Mouse (Mus musculus): ENCODE measurements at regions not wholly inside any gene's neighbourhood (a gene's known extent, or its start where the extent isn't known, plus 50 kb on each side); places are given as distances from the start of the nearest gene placed in this dataset.

DNA sequence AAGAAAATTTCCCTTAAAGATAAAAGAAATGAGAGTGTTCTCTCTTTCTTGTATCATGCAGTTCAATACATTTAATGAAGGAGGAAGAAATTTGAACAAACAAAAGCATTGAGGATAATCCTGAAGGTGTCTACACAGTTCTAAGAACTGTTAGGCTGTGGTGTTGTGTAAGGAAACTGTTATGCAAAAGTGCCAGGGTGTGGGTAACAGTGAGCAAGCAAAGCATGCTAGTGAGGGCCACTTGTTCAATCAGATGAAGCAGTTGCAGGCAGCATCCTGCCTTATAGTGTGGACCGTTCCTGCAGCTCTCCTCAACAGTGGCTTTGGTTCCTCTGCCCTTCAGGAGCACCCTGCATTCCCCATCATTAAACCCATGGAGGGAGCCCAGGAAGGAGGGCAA is 177.1 kb upstream of the Marcks start:
- DNase-seq: no peak

DNA sequence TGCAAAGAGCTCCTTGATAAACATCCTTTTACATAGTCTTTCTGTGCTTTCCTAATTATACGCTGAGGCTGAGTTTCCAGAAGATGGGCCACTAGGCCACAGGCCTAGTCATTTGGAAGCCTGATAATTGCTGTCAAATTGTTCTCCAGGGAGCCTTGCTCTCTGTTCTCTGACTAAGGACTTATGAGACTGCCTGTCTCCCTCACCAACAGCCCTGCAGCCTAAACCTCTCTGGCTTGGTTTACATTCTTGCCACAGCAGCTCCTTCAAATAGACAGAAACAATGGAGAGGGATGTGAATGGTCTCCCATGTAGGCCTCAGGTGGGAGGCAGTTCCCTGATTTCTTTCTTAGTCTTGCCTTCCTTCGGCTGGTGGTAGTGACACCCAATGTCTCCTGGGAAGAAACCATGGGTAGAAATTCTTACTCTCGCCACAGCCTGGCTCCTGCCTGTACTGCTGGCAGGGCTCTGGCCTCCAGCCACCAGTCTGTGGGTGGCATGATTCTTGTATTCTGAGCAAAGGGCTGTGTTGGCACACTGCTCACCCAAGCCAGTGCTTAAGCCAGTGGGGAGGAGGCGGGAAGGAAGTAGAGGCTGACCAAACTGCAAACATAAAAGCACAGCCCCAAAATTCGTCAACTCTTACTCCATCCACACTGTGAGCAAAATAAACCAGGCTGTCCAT is 176.2 kb upstream of the Marcks start:
- DNase-seq: peak; percentile 79

DNA sequence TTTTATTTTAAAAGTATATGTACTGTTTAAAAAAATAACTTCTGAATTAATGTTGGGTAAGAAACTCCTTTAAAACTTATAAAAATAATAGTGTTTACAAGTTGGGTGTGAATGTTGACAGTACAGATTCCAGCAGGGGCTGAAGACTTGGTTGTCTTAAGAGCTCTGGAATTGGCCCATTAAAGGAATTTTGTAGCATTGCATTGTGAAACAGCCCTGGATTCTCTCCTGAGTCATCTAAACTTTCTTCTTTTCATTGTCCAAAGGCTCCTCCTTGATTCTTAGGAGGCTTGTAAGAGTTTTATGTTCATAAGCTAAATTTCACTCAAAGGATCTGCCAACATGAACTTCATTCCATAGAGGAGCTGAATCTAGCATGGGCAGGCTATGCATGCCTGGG is 174.7 kb upstream of the Marcks start:
- no peak for DNase-seq

DNA sequence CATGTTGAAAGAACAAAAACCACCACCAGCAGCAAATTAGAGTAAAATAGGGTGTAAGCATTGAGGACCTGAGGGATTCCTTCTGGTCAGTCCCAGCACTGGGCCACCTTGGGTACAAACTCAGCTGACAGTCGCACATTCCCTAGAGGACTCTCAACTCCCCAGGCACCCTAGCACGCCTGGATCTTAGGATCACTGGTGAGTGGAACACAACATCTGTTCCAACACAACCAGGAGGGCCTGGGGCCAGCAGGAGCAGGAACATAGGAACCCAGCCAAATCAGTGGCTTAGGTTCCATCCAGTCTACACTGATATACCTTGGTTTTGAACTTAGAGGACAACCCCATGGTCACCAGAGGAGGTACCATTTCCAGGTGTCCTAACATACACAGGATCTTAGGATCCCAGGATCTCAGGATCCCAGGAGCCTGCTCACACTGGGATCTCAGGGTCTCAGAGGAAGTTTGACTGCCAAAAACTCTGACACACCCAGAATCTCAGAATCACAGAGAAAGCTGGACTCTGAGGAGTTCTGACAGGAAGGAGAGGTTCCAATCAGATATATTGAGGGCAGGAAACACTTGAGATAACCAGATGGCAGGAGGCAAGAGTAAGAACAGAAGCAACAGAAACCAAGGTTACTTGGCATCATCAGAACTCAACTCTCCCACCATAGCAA is 171.7 kb upstream of the Marcks start:
- no peak for DNase-seq

DNA sequence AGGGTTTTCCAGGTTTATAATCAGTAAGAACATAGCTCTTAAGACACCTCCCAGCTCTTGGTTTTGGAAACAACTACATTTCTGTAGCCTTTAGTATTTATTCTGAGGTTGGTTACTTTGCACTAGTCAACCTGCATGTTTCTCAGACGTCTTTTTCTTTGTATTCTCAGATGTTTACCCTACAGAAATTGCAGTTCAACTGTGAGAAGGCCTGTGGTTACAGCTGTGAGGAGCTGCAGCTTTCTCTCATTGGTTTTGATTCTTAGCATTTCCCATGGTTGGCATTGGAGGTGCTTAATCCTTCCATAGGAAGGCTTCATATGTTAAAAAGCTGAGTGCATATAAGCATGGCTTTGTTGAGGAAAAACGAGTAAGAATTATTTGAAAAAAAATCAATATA is 165.9 kb upstream of the Marcks start:
- no peak for DNase-seq

DNA sequence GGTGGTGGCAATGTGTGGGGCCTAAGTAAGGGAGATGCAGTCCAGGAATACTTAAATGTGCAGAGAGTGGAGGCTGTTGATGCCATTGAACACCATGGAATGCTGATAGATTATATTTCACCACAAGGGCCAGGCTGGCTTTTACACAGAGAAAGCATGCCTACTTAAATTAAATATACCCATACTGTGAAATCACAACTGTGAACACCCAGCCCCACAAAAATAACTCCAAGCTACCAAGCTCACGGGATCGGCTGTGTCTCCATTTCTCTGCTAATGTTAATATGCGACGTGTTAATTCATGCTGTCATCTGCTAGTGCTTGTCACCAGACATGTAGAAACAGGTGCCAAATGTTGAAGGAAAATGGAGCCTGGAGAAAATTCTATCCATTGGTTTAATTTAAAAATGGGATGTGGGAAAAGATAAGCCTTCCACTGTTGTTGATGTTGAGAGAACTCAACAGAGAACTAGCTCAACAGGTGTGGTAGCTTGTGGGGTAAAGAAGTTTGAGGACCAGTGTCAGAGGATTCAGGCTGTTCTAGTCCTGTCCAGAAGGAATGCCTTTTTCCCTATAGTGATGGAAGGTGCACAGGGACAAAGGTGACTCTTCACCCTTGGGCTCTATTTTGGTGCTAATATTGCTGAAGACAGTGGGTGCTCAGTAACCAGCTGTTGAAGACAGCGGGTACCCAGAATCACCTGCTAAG is 161.6 kb upstream of the Marcks start:
- no peak for DNase-seq

DNA sequence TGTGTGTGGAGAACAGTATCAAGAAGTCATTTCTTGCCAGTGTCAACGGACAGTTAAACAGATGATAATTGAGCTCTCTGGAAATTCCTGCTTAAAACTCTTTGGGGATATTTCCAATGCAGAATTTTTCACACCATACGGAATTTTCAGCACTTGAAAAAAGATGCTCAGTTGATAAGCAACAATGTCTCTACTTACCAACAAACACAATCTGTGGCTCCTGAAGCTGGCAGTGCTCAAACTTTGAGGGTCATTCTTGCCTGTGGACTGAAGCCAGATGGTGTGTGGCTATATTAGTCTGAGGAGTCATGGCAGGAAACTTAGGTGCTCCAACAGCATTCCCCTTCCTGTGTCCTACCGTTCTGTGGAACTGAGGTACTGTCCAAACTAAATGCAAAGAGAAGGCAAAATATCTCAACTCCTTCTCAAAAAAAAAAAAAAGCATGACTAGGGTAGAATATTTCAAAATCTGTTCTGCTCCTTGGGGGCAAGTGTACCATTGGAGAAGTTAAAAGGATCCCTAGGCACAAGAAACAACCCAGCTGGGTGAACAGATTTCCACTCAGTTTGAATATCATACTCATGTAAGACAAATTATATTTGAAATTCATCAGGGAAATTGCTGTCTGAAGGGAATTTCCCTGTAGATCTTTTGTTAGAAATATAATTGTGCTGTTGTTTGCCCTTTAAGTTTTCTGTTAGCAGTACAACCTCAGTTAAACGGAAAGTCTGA is 160.1 kb upstream of the Marcks start:
- peak; percentile 13 for DNase-seq

DNA sequence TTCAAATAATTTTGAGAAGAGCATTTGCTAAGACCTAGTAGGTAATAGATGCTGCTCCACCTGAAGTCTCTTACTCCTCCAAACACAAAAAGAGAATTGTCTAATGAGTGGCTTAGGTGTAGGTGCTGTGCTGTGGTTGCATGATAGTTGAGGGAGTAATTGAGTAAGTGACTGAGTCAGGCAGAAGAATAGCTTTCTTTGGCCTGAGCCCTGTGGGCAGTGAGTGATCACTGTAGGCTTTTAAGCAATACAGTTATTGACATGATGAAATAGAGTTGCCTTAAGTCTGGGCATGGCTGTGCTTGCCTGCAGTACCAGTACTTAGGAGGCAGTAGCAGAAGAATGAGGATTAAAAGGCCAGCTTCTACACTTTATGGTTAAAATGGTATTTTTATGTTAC is 155.5 kb upstream of the Marcks start:
- no peak for DNase-seq

DNA sequence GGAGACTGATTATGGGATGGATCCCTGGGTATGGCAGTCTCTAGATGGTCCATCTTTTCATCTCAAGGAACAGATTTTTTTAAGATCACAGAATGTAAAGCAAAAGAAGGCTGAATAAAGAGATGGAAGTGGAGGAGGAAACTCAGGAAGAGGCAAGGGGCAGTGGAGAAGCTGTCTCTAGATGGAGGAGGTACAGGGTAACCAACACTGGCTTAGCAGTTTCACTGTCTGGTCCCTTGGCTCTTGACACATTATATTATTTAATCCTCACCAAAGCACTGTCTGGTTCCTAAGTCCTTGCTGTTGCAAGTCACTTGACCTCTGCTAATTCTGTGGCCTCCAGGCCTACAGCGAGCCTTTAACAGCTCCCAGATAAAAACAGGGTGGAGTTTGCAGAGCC is 154.6 kb upstream of the Marcks start:
- no peak for DNase-seq

DNA sequence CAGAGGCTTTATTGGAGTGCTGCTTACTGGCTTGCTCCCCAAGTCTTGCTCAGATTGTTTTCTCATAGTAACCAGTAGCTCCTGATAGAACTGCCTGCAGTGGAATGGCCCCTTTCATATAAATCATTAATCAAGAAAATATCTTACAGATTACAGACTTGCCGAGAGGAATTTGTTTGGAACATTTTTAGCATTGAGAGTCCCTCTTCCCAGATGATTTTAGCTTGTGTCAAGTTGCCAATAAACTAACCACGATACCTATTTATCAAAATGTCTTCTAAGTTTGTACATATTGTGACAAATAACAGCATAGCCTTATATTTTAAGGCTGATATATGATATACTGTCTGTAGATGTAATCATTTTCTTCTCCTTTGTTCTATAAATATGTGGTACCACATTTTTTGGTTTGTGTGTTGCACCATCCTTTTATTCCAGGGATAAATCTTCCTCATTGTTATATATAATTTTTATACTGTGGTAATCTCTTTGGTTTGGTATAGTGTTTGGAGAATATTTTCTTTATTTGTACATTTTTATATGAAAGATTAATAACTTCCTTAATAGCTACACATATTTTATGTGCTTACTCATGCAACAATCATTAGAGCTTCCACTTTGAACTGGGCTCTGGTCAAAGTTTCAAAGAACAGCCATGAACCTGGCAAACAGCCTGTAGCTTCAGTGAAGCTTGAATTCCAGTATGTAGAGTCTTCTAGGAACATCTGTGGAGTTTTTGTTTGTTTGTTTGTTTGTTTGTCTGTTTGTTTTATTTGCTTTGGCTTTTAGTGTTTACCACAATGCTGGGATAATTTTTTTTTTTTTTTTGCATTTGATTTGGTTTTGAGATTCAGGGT is 153.1 kb upstream of the Marcks start:
- no peak for DNase-seq

DNA sequence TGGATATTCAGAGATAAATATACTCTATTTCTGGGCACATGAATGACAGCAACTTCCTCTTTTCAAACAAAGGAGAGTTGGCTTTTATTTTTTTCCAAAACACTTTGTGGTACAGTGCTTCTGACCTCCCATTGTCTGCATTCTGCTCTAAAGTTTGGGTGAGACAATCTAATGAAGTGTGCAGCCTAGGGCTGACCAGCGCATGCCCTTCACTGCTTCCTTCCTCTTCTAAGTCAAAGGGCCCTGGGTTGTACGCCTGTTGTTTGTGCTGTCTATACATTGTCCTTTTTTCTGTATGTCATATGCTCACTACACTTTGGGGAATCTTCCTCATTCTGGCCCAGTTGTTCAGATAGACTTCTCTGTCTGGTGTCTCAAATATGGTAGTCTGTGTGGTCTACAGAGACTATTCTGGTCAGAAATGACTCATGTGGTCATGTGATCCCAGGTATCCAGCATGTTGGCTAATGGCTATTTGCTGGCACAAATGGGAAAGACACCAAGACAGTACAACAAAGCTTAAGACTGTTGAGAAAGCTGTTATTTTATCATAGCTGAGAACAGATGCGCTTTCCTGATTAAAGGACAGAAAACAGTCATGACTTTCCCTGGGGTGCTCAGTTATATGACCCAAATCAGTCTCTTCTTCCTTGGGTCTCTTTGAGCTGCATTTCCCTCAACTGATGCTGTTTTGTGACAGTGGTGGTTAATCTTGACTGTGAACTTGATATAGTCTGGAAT is 151.4 kb upstream of the Marcks start:
- DNase-seq: peak; percentile 14

DNA sequence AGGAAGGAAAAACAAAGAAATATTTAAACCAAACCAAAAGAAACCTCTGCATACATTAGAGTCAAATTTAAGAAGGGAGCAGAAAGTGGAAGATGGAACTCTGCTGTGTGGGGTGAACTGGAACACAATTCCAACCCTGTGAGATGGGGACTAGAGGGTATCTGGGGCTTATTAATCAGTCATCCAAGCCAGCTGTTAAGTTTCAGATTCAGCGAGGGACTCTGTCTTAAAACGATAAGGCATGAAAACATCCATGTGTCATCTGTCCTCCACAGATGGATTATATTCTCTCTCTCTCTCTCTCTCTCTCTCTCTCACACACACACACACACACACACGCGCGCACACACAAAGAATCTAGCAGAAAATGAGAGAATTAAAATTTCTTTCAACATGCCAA is 147.6 kb upstream of the Marcks start:
- DNase-seq: no peak

DNA sequence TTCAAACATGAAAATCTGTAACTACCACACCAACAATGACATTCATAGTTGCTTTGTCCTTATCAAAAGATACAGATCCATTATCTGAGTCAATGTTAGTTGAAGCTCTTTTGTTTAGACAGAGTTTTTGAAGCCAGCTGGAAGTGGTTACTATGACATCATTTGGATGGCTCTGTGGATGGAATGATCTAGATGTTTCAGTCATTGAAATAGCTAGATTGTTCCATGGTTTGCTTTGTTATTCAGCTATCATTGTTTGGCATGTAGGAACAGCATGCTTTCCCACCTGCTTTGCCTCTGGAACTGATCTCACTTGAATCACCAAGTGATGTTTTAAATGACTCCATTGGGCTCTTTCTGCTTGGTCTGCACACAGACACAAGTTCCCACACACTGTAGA is 144.2 kb upstream of the Marcks start:
- peak; percentile 15 for DNase-seq

DNA sequence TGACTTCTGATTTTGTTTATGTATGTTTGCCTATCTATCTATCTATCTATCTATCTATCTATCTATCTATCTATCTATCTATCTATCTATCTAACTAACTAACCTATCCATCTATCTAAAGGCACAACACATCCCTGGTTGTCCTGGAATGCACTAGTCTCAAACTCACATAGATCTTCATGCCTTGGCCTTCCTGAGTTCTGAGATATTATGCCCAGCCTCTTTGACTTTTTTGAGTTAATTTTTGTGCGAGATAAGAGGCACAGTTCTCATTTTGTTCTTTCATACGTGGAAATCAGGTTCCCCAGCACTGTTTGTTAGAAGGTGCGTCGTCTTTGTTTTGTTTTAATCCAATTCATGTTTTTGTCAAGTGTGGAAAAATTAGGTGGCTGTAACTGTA is 142.1 kb upstream of the Marcks start:
- no peak for DNase-seq

DNA sequence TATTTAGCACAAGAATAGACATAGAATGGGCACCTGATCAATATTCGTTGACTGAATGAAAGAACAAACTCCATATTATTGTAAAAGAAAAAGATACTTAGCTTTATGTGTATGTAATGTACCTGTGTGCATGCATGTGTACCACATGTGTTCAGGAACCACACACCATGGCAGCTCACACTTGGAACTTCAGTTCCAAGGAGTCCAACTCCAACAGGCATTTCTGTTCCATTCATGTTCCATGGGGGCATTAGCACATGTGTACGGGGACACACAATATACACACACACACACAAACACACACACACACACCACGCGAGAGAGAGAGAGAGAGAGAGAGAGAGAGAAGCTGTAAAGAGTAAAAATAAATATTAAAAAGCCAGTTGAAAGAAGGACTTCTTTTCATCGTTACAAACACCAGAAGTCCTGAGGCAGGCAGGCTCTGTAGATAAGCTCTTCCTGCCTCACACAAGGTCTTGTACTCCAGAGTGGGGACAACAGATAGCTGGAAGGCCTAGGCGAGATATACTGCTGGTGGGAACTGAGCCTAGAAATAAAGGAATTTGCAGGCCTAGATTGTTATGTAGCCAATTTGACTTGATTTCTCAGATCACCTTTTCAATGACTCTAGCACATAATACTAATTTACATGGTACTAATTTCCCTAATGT is 141.6 kb upstream of the Marcks start:
- no peak for DNase-seq

DNA sequence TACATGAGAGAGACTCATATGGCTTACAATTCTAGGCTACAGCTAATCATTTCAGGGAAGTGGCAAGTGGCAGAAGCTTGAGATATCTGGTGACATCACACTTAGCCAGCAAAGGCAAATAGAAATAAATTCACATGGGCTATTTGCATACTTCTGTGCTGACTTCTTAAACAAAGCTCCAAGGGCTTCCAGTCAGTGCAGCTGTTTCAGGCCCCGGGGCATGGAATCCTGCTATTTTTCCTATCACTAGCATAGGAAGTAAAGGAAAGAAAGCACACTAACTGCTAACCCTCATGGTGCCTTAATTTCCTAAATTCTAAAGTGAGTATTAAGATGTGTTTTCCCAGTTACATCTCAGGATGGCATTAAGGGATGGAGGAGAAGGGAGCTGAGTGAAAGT is 140.6 kb upstream of the Marcks start:
- DNase-seq: no peak

DNA sequence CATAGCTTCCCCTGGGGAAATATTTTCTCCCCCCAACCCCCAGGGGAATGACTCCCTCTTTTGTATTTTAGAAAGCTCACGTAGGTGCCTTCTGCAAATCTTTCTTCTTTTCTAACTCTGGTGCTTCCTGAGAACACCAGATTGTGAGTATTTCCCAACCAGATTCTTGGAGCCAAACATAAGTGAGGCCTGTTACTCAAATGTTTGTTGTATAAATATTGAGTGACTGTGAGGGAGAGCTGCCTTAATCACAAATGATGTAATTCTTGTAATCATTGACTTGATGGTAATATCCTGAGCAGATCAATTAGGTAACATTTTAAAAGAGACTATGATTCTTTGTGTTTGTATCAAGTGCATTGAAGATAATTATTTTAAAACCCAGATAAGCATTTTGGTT is 137.1 kb upstream of the Marcks start:
- DNase-seq: no peak

DNA sequence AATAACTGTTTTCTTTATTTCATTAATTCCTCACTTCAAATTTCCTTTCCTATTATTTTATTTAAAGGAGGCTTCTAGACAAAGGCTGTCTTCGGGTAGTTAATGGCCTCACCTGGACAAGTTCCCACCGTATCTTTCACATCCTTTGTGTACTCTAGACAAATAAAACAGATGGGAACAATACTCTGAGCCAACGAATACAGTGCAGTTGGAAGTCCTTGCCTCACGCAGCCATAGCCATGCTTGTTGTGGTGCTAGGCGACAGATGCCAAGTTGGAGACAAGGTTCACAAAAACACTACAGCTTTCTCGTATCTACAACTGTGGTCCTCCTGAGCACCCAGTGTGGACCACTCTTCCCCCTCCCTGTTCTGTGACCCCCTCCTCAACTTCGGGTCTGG is 136.6 kb upstream of the Marcks start:
- no peak for DNase-seq

DNA sequence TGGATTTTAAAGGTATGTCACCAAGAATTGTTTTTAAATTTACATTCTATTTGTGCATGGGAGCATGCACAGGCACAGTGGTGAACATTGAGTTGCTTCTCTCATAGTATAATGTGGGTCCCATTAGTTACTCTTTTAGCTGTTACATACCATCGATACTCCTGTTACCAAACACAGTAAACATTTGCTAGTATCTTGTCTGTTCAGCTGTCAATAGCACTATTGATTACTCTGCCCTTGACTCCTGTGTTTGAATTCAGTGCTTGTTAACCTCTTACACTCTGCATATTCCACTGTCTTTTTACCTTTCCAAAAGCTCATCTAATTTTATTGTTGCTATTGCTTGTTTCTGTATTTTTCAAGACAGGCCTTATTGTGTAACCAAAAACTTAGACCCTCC is 133.2 kb upstream of the Marcks start:
- no peak for DNase-seq

DNA sequence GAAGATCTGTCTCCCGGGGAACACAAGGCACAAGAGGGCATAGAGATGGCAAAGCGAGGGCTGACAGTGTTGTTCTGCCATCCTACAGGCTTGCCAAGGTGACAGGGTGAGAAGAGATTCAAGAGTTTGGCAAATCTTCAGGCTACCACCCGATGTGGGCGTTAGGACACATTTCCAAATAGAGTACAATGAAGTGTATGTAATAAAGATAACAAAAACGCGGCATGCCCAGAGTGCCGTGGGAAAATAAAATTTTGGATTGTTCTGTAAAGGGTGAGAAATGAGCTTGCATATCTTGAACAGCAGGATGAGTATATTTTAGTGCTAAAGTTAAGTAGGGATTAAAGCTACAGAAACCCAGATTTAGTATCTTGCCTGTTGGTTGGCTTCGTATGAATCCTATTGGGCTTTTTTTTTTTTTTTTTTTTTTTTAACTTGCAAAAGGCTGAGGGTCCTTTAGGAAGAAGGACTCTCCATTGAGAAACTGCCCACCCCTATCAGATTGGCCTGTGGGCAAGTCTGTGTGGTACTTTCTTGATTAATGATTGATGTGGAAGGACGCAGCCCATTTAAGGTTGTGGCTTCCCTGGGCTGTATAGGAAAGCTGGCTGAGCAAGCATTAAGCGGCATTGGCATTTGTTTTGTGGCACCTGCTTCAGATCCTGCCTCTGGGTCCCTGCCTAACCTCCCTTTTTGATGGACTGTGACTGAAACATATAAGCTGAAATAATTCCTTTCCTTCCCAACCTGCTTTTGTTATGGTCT is 131.7 kb upstream of the Marcks start:
- DNase-seq: no peak

DNA sequence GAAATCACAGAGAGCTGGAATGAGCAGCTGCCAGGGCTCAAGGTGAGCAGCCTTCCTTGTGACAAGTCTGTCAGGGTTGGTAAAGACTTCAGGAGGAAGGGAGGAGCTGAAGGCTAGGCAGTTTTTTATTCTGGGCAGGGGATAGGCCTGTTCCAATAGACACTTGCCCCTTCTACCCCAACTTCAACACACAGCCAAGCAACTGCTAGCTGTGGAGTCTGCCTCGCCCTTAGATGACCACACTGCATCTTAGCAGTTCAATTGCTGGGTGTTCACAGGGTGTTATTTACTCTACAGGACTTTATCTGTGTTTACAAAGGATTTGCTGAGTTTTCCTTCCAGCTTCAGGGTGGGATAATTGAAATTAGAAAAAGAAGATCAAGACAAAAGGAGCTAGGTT is 128.2 kb upstream of the Marcks start:
- DNase-seq: no peak

Measured in layer of hippocampus, adult 9-11 months (tissue).